Mouse (Mus musculus) liver, embryonic 14.5 days (tissue): ENCODE results near the gene Prr29.

Experiments used
- CTCF ChIP-seq: IDR thresholded peaks from 2 replicates; pipeline ENCODE4 v1.5.1; 2016; ENCODE audit warnings: antibody characterized with exemption, low read depth, control low read depth
- EP300 ChIP-seq: IDR thresholded peaks from 2 replicates; pipeline ENCODE4 v1.6.1; 2016; ENCODE audit warnings: antibody characterized with exemption, low read depth

DNA sequence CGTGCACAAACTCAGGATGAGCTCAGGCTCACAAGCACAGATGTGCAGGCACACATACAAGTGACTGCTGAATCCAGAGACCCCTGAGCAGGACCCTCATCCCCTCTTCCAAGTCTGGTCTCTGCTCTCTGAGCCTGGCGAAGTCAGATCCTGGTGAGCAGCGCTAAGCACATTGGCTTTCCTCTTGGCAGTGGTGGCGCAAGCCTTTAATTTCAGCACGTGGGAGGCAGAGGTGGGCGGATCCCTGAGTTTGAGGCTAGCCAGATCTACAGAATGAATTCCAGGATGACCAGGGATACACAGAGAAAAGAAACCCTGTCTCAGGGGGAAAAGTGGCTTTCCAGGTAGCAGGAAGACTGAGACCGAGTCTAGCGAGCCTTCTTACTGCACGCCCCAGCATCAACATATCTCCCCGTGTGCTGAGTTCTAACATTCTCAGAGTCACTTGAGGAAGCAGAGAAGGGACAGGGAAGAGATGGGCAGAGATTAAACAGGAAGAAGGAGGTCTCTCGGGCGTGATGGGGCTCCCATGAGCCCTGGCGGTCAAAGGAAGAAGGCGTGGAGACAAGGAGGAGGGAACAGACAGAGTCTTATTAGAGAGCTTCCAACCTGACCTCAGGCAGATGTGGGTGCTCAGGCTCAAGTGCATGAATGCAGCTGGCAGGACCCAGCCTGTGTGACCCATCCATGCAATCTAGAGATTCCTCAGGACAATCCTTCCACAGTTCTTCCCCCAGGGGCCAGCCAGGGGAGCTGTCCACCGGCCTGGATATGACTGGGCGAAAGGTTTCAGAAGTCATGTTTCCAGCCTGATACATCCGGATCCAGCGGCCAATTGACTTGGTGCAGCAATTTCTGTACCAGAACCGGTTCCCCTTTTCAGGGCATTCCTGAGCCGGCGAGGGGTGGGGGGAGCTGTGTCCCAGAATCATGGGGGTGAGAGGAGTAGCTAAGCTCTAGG, 46.6 kb upstream of the Prr29 start:
- TF ChIP-seq CTCF, result no peak
- no peak for TF ChIP-seq EP300
